Mouse (Mus musculus) ES-E14 (cell line): Measurements from ENCODE around the gene Fzd5.

Experiments used
- CHD2 ChIP-seq: IDR thresholded peaks from 2 replicates; pipeline ENCODE4 v1.6.1; 2014; ENCODE audit warnings: mild to moderate bottlenecking, low read depth, low read length, inconsistent platforms
- HCFC1 ChIP-seq: IDR thresholded peaks from 2 replicates; pipeline ENCODE4 v1.6.1; 2012; ENCODE audit warnings: low read length, inconsistent platforms, borderline replicate concordance; ENCODE audit not compliant: insufficient read depth
- MAFK ChIP-seq: IDR thresholded peaks from 2 replicates; pipeline ENCODE4 v1.6.1; 2014; ENCODE audit warnings: mild to moderate bottlenecking, low read depth, low read length, inconsistent platforms; ENCODE audit not compliant: insufficient read depth
- ZC3H11A ChIP-seq: IDR thresholded peaks from 2 replicates; pipeline ENCODE4 v1.6.1; 2012; ENCODE audit warnings: low read depth, mild to moderate bottlenecking, inconsistent platforms, low read length, borderline replicate concordance
- ZNF384 ChIP-seq: IDR thresholded peaks from 2 replicates; pipeline ENCODE4 v1.6.1; 2012; ENCODE audit warnings: low read depth, low read length, inconsistent platforms

- no peak for TF ChIP-seq ZNF384
- TF ChIP-seq CHD2, result no peak
- TF ChIP-seq MAFK, result no peak
- TF ChIP-seq ZC3H11A, result no peak
- TF ChIP-seq HCFC1, result no peak
Measured at GRCm38 (mm10) chr1:64691581-64691980, 46.0 kb downstream of the Fzd5 start.
